Mouse (Mus musculus): ENCODE measurements around the gene 6030468B19Rik. TPM values are rescaled to one million over a fixed set of nuclear protein-coding genes. Genes with fewer than 3 reads are reported as not detected.

Gene 6030468B19Rik
- total and polyA plus RNA-seq, 3 experiments: 0.16 TPM; not detected in 2

GRCm38 (mm10) chr11:117780199-117780515 is 17.3 kb upstream of the 6030468B19Rik start:
- no peaks in the 10 kb centered on the region for H3K36me3 ChIP-seq (ENCODE audit: control insufficient read depth, insufficient read depth, low read length)
- H3K27me3 ChIP-seq (ENCODE audit: control insufficient read depth, insufficient read depth, low read length): no peaks in the 10 kb centered on the region
- intact Hi-C loops (cut with DNase I): no loop called here
- H3K4me3 ChIP-seq: peak overlapping the region; percentile 52
- WGBS: under 1% methylated on average over 17 of the region's 17 CpGs
- TF ChIP-seq CTCF (IDR thresholded peaks at IDR 0.05) (no peak), EP300 (IDR thresholded peaks at IDR 0.05; ENCODE audit: insufficient read depth, low read depth, low read length) (no peak), POLR2A (IDR thresholded peaks at IDR 0.05; ENCODE audit: insufficient read depth, low read depth, low read length) (no peak)
- peak overlapping the region; percentile 74 for H3K9ac ChIP-seq (ENCODE audit: low read depth, low read length)
- no peaks in the 10 kb centered on the region for H3K79me2 ChIP-seq (replicated peaks; ENCODE audit: control insufficient read depth, insufficient read depth, low read length)
- H3K4me1 ChIP-seq (ENCODE audit: control insufficient read depth, insufficient read depth, low read length): peaks cover 6% of the 10 kb centered on the region; the same call in 1 of the 2 replicates
- DNase-seq: no peak
- H3K27ac ChIP-seq: peak overlapping the region; percentile 96

GRCm38 (mm10) chr11:117780582-117781111 is 16.8 kb upstream of the 6030468B19Rik start:
- no peaks in the 10 kb centered on the region for H3K36me3 ChIP-seq (ENCODE audit: control insufficient read depth, insufficient read depth, low read length)
- peak; percentile 85 to 92 for DNase-seq
- peak overlapping the region; percentile 96 for H3K27ac ChIP-seq
- 2% methylated on average over 19 of the region's 19 CpGs for WGBS
- peak overlapping the region; percentile 74 for H3K9ac ChIP-seq (ENCODE audit: low read depth, low read length)
- H3K79me2 ChIP-seq (replicated peaks; ENCODE audit: control insufficient read depth, insufficient read depth, low read length): no peaks in the 10 kb centered on the region
- H3K27me3 ChIP-seq (ENCODE audit: control insufficient read depth, insufficient read depth, low read length): no peaks in the 10 kb centered on the region
- intact Hi-C loops (cut with DNase I): no loop called here
- TF ChIP-seq EP300 (IDR thresholded peaks at IDR 0.05; ENCODE audit: insufficient read depth, low read depth, low read length): no peak; the same call in 1 of the 2 replicates
- peak; percentile 75 for TF ChIP-seq POLR2A (IDR thresholded peaks at IDR 0.05; ENCODE audit: insufficient read depth, low read depth, low read length)
- peak; percentile 42 for TF ChIP-seq CTCF (IDR thresholded peaks at IDR 0.05)
- peak overlapping the region; percentile 52 for H3K4me3 ChIP-seq
- H3K4me1 ChIP-seq (ENCODE audit: control insufficient read depth, insufficient read depth, low read length): peaks cover 6% of the 10 kb centered on the region; the same call in 1 of the 2 replicates

GRCm38 (mm10) chr11:117781199-117781821 is 16.1 kb upstream of the 6030468B19Rik start:
- Histone ChIP-seq H3K4me1 (ENCODE audit: control insufficient read depth, insufficient read depth, low read length) (peaks cover 6% of the 10 kb centered on the region; the same call in 1 of the 2 replicates), H3K79me2 (replicated peaks; ENCODE audit: control insufficient read depth, insufficient read depth, low read length) (no peaks in the 10 kb centered on the region), H3K36me3 (ENCODE audit: control insufficient read depth, insufficient read depth, low read length) (no peaks in the 10 kb centered on the region), H3K27ac (peak overlapping the region; percentile 96), H3K27me3 (ENCODE audit: control insufficient read depth, insufficient read depth, low read length) (no peaks in the 10 kb centered on the region), H3K9ac (ENCODE audit: low read depth, low read length) (peak overlapping the region; percentile 28), H3K4me3 (peak overlapping the region; percentile 52)
- intact Hi-C loops (cut with DNase I): no loop called here
- peak; percentile 73 to 83 for DNase-seq
- WGBS: 10% methylated on average over 18 of the region's 18 CpGs
- TF ChIP-seq EP300 (IDR thresholded peaks at IDR 0.05; ENCODE audit: insufficient read depth, low read depth, low read length) (0 out of 2 replicates have a peak, but pooled peaks have one; percentile 4), POLR2A (IDR thresholded peaks at IDR 0.05; ENCODE audit: insufficient read depth, low read depth, low read length) (peak; percentile 31; the same call in 1 of the 2 replicates), CTCF (IDR thresholded peaks at IDR 0.05) (no peak)

- Histone ChIP-seq H3K4me3 (peak within 1 kb of the TSS; percentile 52), H3K4me1 (ENCODE audit: control insufficient read depth, insufficient read depth, low read length) (peaks cover 6% of the 10 kb centered on the region; the same call in 1 of the 2 replicates), H3K79me2 (replicated peaks; ENCODE audit: control insufficient read depth, insufficient read depth, low read length) (no peaks in the 10 kb centered on the region), H3K27me3 (ENCODE audit: control insufficient read depth, insufficient read depth, low read length) (no peaks in the 10 kb centered on the region), H3K36me3 (ENCODE audit: control insufficient read depth, insufficient read depth, low read length) (no peaks in the 10 kb centered on the region), H3K9ac (ENCODE audit: low read depth, low read length) (peak within 1 kb of the TSS; percentile 85), H3K27ac (peak within 1 kb of the TSS; percentile 96)
- 22% methylated on average over 24 of the region's 24 CpGs for WGBS
- TF ChIP-seq POLR2A (IDR thresholded peaks at IDR 0.05; ENCODE audit: insufficient read depth, low read depth, low read length) (peak; percentile 46; the same call in 1 of the 2 replicates), CTCF (IDR thresholded peaks at IDR 0.05) (no peak)
- DNase-seq: peak; percentile 73 to 83
- intact Hi-C loops (cut with DNase I): loop anchor here (2.0 kb wide), 1 partner anchor 43 kb away; the partner anchor contains the start of gene Afmid
Observed at GRCm38 (mm10) chr11:117781993-117782704, 15.3 kb upstream of the 6030468B19Rik start, which contains the start of the genes Tmc8 and Tmc6. Tmc8 (plus strand) TSS chr11:117782076. Tmc6 (minus strand) TSS chr11:117782198.

GRCm38 (mm10) chr11:117782705-117783034 is 14.8 kb upstream of the 6030468B19Rik start:
- no peaks in the 10 kb centered on the region for H3K79me2 ChIP-seq (replicated peaks; ENCODE audit: control insufficient read depth, insufficient read depth, low read length)

More at GRCm38 (mm10) chr11:117782705-117783034, 14.8 kb upstream of the 6030468B19Rik start:
- H3K4me3 ChIP-seq: peak overlapping the region; percentile 52
- DNase-seq: no peak
- TF ChIP-seq POLR2A (IDR thresholded peaks at IDR 0.05; ENCODE audit: insufficient read depth, low read depth, low read length) (no peak), EP300 (IDR thresholded peaks at IDR 0.05; ENCODE audit: insufficient read depth, low read depth, low read length) (no peak), CTCF (IDR thresholded peaks at IDR 0.05) (no peak)
- no peaks in the 10 kb centered on the region for H3K27me3 ChIP-seq (ENCODE audit: control insufficient read depth, insufficient read depth, low read length)
- intact Hi-C loops (cut with DNase I): loop anchor here (2.0 kb wide), 1 partner anchor 42 kb away; the partner anchor contains the start of gene Afmid
- peak overlapping the region; percentile 96 for H3K27ac ChIP-seq
- peak overlapping the region; percentile 85 for H3K9ac ChIP-seq (ENCODE audit: low read depth, low read length)
- peaks cover 6% of the 10 kb centered on the region; the same call in 1 of the 2 replicates for H3K4me1 ChIP-seq (ENCODE audit: control insufficient read depth, insufficient read depth, low read length)
- no peaks in the 10 kb centered on the region for H3K36me3 ChIP-seq (ENCODE audit: control insufficient read depth, insufficient read depth, low read length)
- WGBS: 47% methylated on average over 9 of the region's 9 CpGs

Measured in heart, adult 2 months (tissue).